ENCODE assay signal across 24 mouse cellular contexts in genomic region chr5:33777195-33777594, GRCm38 (mm10). TPM values are rescaled to one million over a fixed set of nuclear protein-coding genes. Genes with fewer than 3 reads are reported as not detected.
DNase-seq lines count a peak whose midpoint lies in the region; ATAC-seq and TF ChIP-seq lines count a peak whose summit lies in the region.
"Had no signal": no experiment of that assay in that cellular context is flagged by ENCODE, and none has a peak within 500 bp of the region (broad histone marks: within the 10 kb centered on the region; RNA-seq: fewer than 3 reads in every experiment).

No protein-coding gene starts in this region.

- H3K79me2 ChIP-seq in MEL (ENCODE audit: control insufficient read depth, insufficient read depth, low read length, poor library complexity), result peaks cover 16% of the 10 kb centered on the region

- H3K9ac ChIP-seq in MEL (ENCODE audit: control insufficient read depth, low read depth, low read length, poor library complexity, severe bottlenecking), result no peak overlapping the region

- no peak for TF ChIP-seq POLR2A in MEL (IDR thresholded peaks at IDR 0.05; ENCODE audit: control insufficient read depth in 1 of 2, insufficient read depth in 1 of 2, low read depth in 1 of 2, low read length in 2 of 2, poor library complexity in 1 of 2)

- H3K9me3 ChIP-seq in MEL (replicated peaks; ENCODE audit: insufficient read depth, low read length), result no peaks in the 10 kb centered on the region
- H3K9me3 ChIP-seq: G1E had no signal

- no peak for TF ChIP-seq CTCF in MEL (IDR thresholded peaks at IDR 0.05 in 2 of 3, conservative IDR thresholded peaks at IDR 0.05 in 1 of 3; ENCODE audit: control insufficient read depth in 1 of 3, insufficient read depth in 1 of 3, low read depth in 2 of 3, low read length in 3 of 3, poor library complexity in 1 of 3, severe bottlenecking in 1 of 3)

- TF ChIP-seq EP300 in MEL (IDR thresholded peaks at IDR 0.05; ENCODE audit: low read depth in 1 of 2, low read length in 2 of 2), result no peak

- peaks cover 3 to 13% of the 10 kb centered on the region in 2 experiments for H3K4me1 ChIP-seq in MEL (ENCODE audit: control insufficient read depth in 1 of 2, insufficient read depth in 2 of 2, low read length in 2 of 2)

- peak; percentile 65 for DNase-seq in heart, adult 11 months
- no peak for DNase-seq in heart, adult 18-20 months
- DNase-seq in MEL (ENCODE audit: low read depth, low spot score) (peak; percentile 60), MEL-GATA-1-ER (ENCODE audit: extremely low read depth, low read depth) (peak; percentile 37)
- no peak for DNase-seq in layer of hippocampus, adult 18-20 months (ENCODE audit: low spot score in 2 of 2)
- DNase-seq: adrenal gland, adult 2 months; adrenal gland, adult 8-10 months; adrenal gland, postnatal 10 days; adrenal gland, postnatal 14 days; adrenal gland, postnatal 25 days; adrenal gland, postnatal 36 days; B cell, adult 2 months; cerebellum, adult 11 months; cerebellum, adult 11-12 months; cerebellum, adult 18-20 months; cerebellum, adult 2 months; cerebellum, adult 8-10 months; cerebellum, adult 9-10 months had no signal

- TF ChIP-seq RAD21 in MEL (IDR thresholded peaks at IDR 0.05; ENCODE audit: low read depth, low read length), result no peak

- ATAC-seq in cerebellum, adult (ENCODE audit: insufficient number of reproducible peaks, low FRiP score, low TSS enrichment), result no peak
- ATAC-seq: activated CD4-positive, CD25-positive, alpha-beta regulatory T cell, adult 4 months; CD4-positive, CD25-positive, alpha-beta regulatory T cell, adult 4 months; Patski had no signal

- H3K27me3 ChIP-seq in MEL (ENCODE audit: control insufficient read depth in 1 of 2, insufficient read depth in 2 of 2, low read length in 2 of 2), result no peaks in the 10 kb centered on the region
- H3K27me3 ChIP-seq: CH12.LX, Patski had no signal

- no peak overlapping the region for H3K4me3 ChIP-seq in MEL (ENCODE audit: control insufficient read depth in 1 of 2, insufficient read depth in 1 of 2, low read depth in 2 of 2, low read length in 2 of 2)

- no peak overlapping the region for H3K27ac ChIP-seq in MEL (ENCODE audit: control insufficient read depth, low read depth, low read length)

- peaks cover 2 to 11% of the 10 kb centered on the region in 2 experiments; a peak in 2 of 4 replicates for H3K36me3 ChIP-seq in MEL (ENCODE audit: control insufficient read depth in 1 of 2, insufficient read depth in 2 of 2, low read length in 2 of 2)

TF ChIP-seq in MEL, 35 proteins besides CTCF, POLR2A, EP300 and RAD21:
- TF ChIP-seq TBP (IDR thresholded peaks at IDR 0.05; ENCODE audit: low read depth, low read length) (peak; percentile 91), CHD2 (IDR thresholded peaks at IDR 0.05; ENCODE audit: low read length) (no peak)

RNA-seq across cellular contexts. Expression of gene Letm1, which starts 5.4 kb away (rescaled TPM):
- total RNA-seq in heart, adult 18-20 months (2021), result 100 to 1,000 TPM; 141 to 143 TPM
- 50.0 and 59.5 TPM in 2 replicates for total RNA-seq in MEL (2012; rRNA removed)
- polyA plus RNA-seq in MEL (2012; ENCODE audit: insufficient read depth in 1 of 2, insufficient read length in 2 of 2, low read depth in 1 of 2, low replicate concordance in 2 of 2, missing spikeins in 1 of 2), result 100 to 1,000 TPM; 119 to 127 TPM
- total RNA-seq in layer of hippocampus, adult 18-20 months (2021), result 100 to 1,000 TPM in 1 of 2 experiments, 10 to 100 TPM in 1; 95.4 to 101 TPM

RNA-seq across cellular contexts. Expression of gene Nsd2, which starts 43.3 kb away (rescaled TPM):
- 10 to 100 TPM; 22.2 to 22.8 TPM for total RNA-seq in heart, adult 18-20 months (2021)
- 82.5 and 102 TPM in 2 replicates for total RNA-seq in MEL (2012; rRNA removed)
- 100 to 1,000 TPM; 116 to 233 TPM for polyA plus RNA-seq in MEL (2012; ENCODE audit: insufficient read depth in 1 of 2, insufficient read length in 2 of 2, low read depth in 1 of 2, low replicate concordance in 2 of 2, missing spikeins in 1 of 2)
- 100 to 1,000 TPM; 118 to 119 TPM for total RNA-seq in layer of hippocampus, adult 18-20 months (2021)

RNA-seq across cellular contexts. Expression of gene Fgfr3, which starts 55.7 kb away (rescaled TPM):
- 10 to 100 TPM; 10.3 to 11.9 TPM for total RNA-seq in heart, adult 18-20 months (2021)
- 4.8 and 6.0 TPM in 2 replicates for total RNA-seq in MEL (2012; rRNA removed)
- 10 to 100 TPM in 1 of 2 experiments, not detected in 1; 10.2 TPM for polyA plus RNA-seq in MEL (2012; ENCODE audit: insufficient read depth in 1 of 2, insufficient read length in 2 of 2, low read depth in 1 of 2, low replicate concordance in 2 of 2, missing spikeins in 1 of 2)
- total RNA-seq in layer of hippocampus, adult 18-20 months (2021), result 100 to 1,000 TPM; 120 to 122 TPM
- polyA plus RNA-seq: CD4-positive, CD25-positive, alpha-beta regulatory T cell, adult 4 months had no signal

Comparison
In these comparisons a context has a peak if more than half of its experiments do, and no peak if none do; other contexts are left out.
1. DNase-seq: peak in heart, adult 11 months (single experiment), MEL (single experiment) and MEL-GATA-1-ER (single experiment); none in heart, adult 18-20 months (0 of 2) and layer of hippocampus, adult 18-20 months (0 of 2).
2. RNA of gene Fgfr3, which starts 55.7 kb away (total RNA-seq): 120 to 122 TPM in layer of hippocampus, adult 18-20 months; 10.3 to 11.9 TPM in heart, adult 18-20 months and 4.8 to 6.0 TPM in MEL; every median in the first group is over 4 times any median in the second.